Mouse (Mus musculus) left cerebral cortex, postnatal 4 days (tissue): Measurements from ENCODE around the gene Crip2. TPM values are rescaled to one million over a fixed set of nuclear protein-coding genes. Genes with fewer than 3 reads are reported as not detected.

Experiments
- DNase-seq: peaks from one replicate; pipeline ENCODE4 v3.0.0-alpha.2; 2022
- intact Hi-C: fragments of 180-260 bp; cut with DNase I; formaldehyde crosslinking; loops from one replicate; pipeline ENCODE4 v1.15.1; 2025
- total RNA-seq, 2 experiments: library from RNA; stranded (reverse); gene quantifications; 2 replicates each; pipeline ENCODE4 v1.2.3; 2021

The Crip2 gene
- 100 to 1,000 TPM; 306 to 334 TPM for total RNA-seq

DNA sequence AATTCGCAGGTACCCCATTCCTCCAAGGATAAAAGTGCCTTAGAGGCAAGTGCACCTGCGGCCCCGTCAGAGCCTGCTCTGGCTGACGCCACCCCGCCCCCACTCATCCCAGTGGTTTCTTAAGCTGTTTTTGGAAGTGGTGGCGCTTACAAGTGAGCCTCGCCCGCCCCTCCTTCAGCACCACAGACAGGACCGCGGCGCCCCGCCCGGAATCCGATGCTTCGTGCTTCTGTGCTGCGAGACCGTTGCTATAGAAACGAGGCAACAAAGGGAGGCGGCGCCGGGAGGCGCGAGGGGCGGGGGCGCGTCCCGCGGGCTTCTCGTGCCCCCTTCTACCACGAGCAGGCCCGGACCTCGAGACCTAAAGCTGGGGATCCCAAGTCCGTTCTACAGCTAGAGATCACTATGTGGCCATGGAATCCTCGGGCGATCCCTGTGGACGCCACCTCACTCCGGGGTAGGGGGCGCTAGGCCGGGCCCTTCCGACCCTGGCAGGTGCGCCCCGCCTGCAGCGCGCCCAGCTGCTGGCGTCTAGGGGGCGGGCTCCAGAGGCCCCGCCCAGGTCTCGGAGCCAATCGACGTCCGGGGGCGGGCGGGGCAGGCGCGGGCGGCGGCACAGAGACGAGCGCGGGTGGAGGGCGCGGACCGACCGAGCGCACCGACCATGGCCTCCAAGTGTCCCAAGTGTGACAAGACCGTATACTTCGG, at the start of gene Crip2:
TSS of gene Crip2 (plus strand) at position 329 of the 708 bp plus-strand sequence.
- DNase-seq = peak; percentile 88

DNA sequence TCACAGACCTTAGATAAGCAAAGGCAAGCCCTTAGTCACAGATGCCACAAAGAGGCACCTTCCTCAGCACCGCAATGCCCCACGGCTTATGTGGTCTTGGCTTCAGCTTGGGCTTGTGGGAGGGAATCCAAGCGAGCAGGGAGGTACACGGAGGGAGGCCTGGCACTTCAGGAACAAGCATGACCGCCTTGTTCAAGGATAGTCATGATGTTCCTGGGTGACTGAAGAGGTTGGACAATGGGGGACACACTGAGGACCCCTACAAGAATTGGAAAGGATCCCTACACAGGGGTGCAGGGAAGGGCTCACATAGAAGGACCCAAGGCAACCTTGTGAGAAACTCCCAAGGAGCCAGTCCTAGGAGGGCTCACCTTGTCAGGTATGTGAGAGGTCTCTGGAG, 43.0 kb upstream of the Crip2 start:
- intact Hi-C loops = no loop called here
- DNase-seq = no peak

More for the DNA sequence above, at the start of gene Crip2:
- intact Hi-C loops = no loop called here

DNA sequence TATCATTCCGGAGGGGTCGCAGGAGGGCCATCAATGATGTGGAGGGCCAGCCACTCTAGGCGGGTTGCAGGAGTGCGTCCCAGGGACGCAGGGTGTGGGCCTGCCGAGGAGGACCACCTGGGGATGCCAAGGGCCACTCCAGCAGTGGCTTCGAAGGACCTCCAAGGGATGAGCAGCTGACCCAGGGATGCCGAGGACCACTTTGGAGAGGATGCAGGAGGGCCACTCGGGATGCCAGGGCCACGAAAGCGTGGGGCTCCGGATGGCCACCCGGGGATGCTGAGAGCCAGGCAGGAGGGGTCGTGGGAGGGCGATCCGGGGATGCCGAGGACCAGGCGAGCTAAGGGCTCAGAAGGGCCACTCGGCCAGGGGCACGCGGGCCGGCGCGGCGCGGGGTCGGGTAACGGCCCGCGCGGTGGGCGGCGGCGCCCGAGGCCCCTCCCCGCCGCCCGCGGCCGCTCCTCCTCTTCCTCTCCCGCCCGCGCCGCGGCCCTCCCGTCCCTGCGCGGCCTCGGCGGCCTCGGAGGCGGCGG, 42.2 kb upstream of the Crip2 start, which contains the start of gene Mta1:
TSS of gene Mta1 (plus strand) at position 530 of the 533 bp plus-strand sequence.
- peak; percentile 51 for DNase-seq
- intact Hi-C loops = no loop called here

DNA sequence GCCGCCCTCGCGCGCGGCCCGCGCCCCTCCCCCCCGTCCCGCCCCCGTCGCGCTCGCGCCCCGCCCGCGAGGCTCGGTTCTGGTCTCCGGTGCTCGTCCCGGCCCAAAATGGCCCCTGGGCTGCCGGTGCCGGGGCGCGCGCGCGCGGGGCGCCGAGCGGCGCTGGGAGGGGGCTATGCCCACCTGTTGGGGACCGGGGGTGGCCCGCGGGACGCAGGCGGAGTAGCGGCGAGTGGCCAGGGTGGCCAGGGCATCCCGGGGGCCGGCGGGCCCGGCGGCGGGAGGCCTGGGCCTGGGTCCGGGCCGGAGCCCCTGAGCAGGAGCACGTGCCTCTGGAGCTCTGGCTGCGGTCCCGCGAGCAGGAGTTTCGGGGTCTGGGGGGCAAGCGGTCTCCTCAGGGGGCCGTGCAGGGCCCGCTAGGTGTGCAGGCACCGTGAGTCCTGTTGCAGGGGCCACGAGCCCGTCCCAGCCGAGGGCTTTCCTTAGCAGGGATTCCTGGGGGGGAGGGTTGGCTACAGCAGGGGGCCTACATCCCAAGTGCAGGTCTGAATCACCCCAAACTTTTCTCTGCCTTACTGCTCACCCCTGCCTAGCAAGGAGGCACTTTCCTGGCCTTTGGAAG, 41.4 kb upstream of the Crip2 start:
- intact Hi-C loops = no loop called here
- DNase-seq = peak; percentile 34

DNA sequence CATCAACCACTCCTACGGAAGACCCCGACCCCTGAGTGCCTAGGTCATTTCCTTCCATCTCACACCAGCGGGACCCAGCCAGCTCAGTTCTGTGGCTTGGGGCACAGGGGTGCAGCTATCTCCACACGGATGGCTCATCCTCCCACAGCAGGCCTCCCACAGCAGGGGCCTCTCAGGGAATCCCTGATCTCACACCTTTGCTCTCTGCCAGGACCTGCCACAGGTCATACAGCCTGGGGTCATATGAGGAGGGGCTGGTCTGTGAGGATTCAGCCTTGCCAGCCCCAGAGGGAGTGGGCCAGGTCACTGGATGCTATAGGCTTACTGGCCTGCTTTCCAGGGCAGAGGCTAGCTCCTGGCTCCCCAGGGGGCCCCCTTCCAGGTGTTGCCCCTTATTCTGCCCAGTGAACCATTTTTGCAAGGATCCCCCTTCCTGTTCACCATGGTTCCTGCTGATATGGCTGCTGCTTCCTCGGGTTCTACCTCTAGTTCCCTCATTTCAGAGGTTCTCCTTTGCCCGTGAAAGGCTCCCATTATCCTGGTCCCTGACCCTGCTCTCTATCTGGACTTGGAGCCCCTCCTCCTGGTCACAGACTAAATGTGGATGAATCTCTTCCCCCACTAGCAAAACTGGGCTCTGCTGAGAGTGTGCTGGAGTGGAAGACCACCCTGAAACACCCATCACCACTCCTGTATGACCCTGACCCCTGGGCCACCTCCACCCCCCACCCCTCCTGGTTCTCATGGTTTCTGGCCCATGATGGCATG, 40.4 kb upstream of the Crip2 start:
- intact Hi-C loops = no loop called here
- no peak for DNase-seq

DNA sequence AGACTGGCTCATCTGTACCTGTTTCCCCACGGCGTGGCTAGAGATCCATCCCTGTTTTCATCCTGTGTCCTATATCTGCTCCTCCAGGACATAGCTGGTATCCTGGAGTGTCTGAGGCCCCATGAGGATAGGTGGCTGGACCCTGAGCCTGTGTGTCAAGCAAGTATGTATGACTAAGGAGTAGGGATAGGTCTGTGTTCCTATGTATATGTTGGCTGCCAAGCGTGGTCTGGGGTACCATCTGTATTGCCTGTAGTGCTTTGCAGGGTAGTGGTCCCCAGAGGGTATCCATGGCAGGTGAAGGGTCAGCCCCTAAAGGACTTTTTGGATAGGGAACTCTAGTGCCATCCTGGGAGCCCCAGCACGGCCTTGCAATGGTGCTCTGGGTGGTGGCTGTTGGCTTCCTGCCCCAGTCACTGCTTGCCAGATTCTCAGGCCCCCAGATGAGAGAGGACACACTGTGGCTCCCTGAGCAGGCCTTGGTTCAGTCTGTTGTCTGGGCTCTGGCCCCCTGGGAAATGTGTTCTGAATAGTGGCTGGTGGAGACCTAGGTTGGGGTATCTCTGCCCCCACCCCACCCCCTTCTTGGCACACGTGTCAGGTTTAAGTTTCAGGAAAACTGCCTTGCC, 39.5 kb upstream of the Crip2 start:
- peak; percentile 51 for DNase-seq
- intact Hi-C loops = no loop called here

DNA sequence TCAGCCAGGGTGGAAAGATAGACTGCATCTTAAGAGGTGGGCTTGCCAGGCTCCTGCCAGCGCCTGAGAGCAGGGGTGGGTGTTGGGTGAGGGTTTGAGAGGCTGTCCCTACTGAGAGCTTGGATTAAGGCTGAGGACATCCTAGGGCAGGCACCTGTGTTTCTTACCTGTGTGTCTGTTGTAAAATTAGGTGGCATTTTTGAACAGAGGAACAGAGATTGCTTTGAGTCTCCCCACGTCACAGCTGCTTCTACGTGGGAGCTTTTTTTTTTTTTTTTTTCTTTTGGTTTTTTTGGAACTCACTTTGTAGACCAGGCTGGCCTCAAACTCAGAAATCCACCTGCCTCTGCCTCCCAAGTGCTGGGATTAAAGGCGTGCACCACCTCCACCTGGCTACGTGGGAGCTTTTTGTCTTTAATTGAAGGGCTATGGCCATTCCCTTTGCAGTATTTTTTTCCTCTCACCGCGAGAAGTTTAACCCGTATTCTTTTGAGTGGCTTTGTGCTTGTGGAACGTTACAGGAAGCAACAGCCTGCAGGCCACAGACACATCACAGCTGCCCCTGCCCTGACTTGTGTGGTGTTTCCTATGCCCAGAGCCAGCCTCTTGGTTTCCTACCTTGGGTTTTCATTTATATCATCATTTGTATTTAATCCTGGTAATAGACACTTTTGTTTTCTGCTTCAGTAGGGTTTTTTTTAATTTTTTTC, 38.6 kb upstream of the Crip2 start:
- intact Hi-C loops = no loop called here
- no peak for DNase-seq

DNA sequence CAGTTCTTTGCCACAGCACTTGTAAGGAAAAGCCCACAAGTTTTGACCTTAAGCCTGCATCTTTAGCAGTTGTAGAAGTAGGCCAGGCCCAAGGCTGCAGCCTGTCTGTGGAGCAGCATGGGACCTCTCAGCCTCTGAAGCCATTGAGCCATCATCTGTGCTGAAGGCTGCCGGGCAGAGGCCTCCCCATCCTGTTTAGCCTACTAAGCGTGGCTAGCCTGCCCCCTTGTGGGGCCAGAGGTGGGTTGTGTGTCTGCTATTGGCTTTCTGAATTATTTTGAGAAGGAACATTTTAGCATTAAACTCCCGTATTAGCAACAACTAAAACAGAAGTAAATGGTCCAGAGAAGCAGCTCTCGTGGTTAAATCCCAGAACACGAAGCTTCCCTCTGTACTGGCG, 37.6 kb upstream of the Crip2 start:
- peak; percentile 68 for DNase-seq
- intact Hi-C loops = no loop called here

DNA sequence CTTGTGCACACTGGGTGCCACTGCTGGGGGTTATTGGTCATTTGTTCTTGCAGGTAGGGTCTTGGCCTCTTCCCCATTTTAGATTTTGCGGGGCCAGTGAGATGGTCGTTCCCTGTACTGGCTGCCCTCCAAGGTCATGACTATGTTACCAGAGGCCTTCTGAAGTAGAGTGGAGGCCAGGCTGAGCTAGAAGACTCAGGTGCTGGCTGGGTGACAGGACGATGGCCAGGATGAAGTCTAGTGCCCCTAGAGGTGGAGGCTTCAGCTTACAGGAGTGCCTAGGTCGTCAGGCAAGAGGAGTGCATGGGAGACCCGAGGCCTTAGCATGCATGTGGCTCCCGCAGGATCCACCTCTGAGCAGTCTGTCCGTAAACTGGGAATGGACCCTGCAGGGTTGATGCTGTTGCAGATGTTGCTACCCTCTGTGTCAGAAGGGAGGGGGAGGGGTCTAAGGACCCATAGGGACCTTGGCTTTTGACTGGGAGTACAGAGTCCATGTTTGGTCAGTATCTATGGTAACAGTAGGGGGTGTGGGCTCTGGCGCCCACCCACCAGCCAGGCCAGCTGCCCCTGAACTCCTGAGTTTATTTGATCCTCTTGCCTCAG, 36.1 kb upstream of the Crip2 start:
- no peak for DNase-seq
- intact Hi-C loops = no loop called here

DNA sequence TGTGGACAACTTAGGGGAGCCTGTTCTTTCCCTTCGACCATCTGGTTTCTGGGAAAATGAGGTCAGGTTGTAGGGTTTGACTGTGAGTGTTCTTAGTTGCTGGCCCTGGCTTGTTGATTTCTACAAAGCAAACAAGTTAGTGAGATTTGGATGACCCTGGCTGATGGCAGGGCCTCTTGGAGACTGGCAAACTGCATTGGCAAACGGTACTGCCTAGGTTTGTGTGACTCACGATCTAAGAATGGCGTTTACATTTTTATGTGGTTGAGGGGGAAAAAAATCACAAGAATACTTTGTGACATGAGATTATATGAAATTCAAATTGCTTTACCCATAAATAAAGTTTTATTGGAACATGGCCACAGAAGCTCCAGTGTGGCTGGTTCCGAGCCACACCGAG, 33.6 kb upstream of the Crip2 start:
- DNase-seq = no peak
- intact Hi-C loops = no loop called here

DNA sequence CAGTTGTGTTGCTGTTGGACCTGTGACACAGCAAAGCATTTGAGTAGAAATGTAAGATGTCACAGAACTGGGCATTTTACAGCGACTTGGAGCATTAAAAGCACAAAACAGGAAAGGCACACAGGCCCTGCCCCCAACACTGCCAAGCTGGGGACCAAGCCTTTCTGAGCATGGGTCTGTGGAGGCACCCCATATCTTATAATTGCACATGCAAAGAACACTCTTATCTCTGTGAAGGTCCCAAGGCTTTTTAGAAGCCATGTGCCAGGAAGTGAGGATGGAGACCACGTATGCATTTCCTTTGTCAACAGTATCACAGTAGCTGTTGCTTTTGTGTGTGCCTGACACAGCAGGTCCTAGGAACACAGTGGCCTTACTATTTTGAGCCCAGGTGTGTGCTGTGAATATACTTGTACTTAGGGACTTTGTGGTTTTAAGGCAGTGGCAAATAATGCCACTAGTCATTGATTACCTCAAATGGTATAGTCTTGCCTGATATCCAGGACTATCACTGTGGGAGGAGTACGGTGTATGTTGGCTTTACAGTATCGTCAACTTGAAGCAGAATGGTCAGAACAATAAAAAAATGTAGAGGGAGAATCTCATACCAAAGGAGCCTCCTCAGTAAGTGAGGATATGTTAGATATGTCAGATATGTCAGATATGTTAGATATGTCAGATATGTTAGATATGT, 32.5 kb upstream of the Crip2 start:
- DNase-seq = no peak

DNA sequence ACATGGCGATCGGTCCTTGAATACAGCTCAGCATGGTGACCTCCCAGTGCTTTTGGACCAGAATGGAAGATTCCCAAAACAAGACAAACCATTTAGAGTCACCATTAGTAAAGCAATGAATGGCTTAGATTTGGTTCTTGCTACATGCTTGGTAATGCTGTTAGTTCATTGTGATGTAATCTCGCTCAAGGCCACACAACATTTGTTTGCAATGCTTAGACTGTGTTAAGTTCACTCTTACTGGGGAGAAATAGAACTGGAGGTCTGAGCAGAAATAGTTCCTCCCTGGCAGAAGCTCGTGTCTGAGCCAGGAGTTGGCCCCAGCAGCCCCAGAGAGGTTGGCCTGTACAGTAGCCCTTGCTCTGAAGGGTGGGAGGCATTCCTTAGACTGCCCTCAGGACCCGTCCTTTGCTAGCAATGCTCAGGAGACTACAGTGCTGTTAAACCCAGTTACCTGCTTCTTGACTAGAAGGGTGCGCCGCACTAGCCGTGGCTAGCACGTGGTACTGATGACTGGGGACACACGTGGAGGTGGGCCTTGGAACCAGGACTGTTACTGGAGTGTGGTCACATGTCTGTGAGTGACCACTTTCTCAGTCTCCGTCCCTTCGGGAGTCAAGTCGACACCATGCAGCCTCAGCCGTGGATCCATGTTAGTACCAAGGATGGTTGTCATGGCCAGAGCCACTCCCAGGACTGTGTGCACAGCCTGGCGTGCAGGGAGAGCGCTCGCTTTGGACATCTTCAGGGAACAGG, 31.3 kb upstream of the Crip2 start:
- intact Hi-C loops = no loop called here
- DNase-seq = no peak

More for the DNA sequence above, 32.5 kb upstream of the Crip2 start:
- intact Hi-C loops = no loop called here

DNA sequence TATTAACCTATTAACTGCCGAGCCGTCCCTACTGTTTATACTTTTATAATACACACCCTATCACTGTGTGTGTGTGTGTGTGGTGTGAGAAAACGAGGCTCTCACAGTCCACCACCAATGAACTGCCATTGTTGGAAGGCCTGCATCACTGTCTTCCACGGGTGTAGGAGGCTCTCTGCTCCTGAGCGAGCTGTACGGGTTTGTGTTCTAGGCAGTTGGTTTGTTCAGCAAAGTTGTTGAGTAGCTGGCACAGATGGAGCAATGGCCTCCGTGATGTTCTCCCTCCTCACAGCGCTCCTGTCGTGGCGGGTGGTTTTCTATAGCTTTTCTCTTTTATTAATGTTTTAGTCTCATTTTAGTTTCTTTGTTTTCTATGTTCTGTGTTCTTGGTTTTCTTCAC, 30.2 kb upstream of the Crip2 start:
- DNase-seq = no peak
- intact Hi-C loops = no loop called here

DNA sequence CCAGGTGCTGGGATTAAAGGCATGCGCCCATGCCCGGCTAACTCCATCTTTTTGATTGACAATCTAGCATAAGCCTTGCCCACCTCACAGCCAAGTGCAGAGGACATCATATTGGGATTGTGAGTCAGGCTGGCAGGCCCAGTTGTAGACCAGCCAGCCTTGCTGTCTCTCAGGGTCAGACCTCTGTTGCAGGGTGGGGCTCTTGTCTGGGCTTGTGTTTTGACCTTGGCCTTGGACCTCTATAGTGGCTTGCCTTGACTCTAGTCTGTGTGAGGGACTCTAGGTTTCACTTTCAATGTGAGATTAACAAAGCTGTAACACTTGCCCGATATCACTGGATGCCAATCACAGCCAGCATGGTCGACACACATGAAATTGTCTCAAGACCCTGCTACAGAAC, 25.9 kb upstream of the Crip2 start:
- intact Hi-C loops = no loop called here
- no peak for DNase-seq

DNA sequence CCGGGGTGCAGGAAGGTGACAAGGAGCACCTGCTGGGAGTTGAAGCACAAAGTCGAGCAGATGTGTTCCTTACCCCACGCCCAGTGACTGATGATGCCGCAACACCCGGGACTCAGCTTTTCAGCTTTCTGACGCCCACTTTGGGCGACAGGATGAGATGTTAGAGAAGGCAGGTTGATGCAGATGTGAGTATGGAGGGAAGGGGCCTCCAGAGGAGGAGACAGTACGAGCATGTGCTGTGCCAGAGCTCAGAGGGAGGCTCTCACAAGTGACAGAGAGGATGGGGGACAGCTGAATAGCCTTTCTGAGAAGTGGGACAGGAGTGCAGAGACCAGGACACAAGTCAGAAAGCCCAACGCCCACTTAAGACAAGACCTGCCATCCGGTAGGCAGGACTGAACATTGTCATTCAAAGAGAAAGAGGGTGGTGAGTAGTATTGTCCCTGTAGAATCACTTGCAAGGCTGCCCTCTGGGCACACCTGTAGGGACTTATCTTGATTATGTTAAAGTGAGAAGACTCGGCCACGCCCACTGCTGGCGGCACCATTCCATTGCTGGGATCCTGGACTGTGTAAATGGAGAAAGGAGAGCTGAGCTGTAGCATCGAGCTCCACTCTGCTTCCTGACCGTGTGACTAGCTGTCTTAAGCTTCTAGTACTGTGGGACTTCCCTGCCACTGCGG, 25.0 kb upstream of the Crip2 start:
- DNase-seq = no peak

DNA sequence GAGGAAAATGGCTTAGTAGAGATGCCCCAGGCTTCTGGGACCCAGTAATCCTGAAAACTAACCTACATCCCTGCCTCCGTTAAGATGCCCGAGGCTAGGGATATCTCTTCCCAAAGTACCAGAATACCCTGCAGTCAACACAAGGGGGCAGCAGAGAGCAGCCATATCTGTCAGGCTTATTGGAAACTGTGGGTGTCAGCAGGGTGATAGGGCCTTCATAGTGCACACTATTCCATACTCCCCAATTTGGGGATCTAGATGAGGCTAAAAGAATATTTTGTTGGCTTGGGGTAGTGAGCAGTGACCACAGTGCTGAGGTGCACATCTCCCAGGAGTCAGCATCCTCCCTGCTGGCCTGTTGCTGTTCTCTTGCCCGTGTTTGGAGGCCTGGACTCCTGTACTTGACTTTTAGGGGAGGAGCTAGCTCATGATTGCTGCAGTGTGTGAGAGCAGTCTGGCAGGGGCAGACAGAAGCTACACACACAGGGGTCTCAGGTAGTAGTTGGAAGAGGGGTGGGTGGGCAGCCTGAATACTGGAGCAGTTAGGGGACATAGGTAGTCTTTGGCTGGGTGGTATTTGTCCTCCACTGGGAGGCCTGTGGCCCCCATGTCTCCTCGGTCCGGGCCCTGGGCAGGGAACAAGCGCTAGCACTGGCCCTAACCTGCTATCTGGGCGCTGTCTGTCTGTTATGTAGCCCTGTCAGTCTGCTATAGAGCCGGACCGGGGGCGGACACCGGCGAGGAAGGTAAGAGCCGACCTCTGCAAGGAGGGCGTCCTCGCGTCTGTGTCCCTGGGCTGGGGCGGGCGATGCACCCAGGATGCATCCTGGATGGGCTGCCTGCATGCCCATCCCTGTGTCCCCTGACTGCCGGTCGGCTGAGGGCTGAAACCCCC, 20.3 kb upstream of the Crip2 start:
- intact Hi-C loops = no loop called here

More for the DNA sequence above, 25.0 kb upstream of the Crip2 start:
- intact Hi-C loops = no loop called here

DNA sequence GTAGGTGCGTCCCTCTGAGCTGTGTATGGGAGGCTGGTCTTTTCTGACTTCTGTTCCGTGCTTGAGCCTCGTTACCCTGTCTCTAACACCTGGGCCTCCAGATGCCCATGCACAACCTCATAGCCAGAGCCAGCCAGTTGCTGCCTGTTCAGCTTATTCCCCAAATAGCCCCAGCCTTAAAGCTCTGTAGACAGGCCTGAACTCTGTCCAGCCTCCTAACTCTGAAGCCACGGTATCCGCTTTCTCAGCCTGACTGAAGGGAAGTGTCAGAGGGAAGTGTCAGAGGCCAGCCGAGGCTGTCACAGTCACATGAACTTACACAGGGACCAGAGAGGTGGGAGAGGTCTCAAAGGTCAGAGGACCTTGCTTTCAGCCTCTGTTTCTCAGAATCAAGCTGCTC, 15.3 kb upstream of the Crip2 start:
- intact Hi-C loops = no loop called here

More for the DNA sequence above, 20.3 kb upstream of the Crip2 start:
- peak; percentile 85 for DNase-seq

More for the DNA sequence above, 15.3 kb upstream of the Crip2 start:
- no peak for DNase-seq
